Mouse (Mus musculus) liver, embryonic 14.5 days (tissue): Measurements from ENCODE around the gene Ccdc170.

Source experiments
- CTCF ChIP-seq: IDR thresholded peaks from 2 replicates; pipeline ENCODE4 v1.5.1; 2016; ENCODE audit warnings: antibody characterized with exemption, low read depth, control low read depth
- EP300 ChIP-seq: IDR thresholded peaks from 2 replicates; pipeline ENCODE4 v1.6.1; 2016; ENCODE audit warnings: antibody characterized with exemption, low read depth

GRCm38 (mm10) chr10:4520394-4521102, 38.2 kb downstream of the Ccdc170 start:
- no peak for TF ChIP-seq CTCF
- no peak for TF ChIP-seq EP300
